ENCODE assay signal across 9 mouse cellular contexts in genomic region chr2:168726007-168726406, GRCm38 (mm10). TPM values are rescaled to one million over a fixed set of nuclear protein-coding genes. Genes with fewer than 3 reads are reported as not detected.
DNase-seq lines count a peak whose midpoint lies in the region; ATAC-seq and TF ChIP-seq lines count a peak whose summit lies in the region.
"Had no signal": no experiment of that assay in that cellular context is flagged by ENCODE, and none has a peak within 500 bp of the region (broad histone marks: within the 10 kb centered on the region; RNA-seq: fewer than 3 reads in every experiment).

No protein-coding gene starts in this region.

- no peak for TF ChIP-seq CTCF in brain, embryonic 14.5 days (IDR thresholded peaks at IDR 0.05; ENCODE audit: borderline replicate concordance, extremely low read depth, insufficient read depth, insufficient read length)

- peaks cover 29% of the 10 kb centered on the region for H3K4me1 ChIP-seq in hindbrain, embryonic 10.5 days (replicated peaks)
- H3K4me1 ChIP-seq in midbrain, embryonic 14.5 days (ENCODE audit: control insufficient read depth, insufficient read depth, low read length), result peaks cover 19% of the 10 kb centered on the region

- peak; percentile 45 to 56 for DNase-seq in cerebellum, postnatal 10 days
- no peak for DNase-seq in cerebellum, adult 11-12 months
- peak; percentile 88 for DNase-seq in brain, embryonic 14.5 days (ENCODE audit: low read depth)
- peak; percentile 77 for DNase-seq in hindbrain, embryonic 10.5 days (ENCODE audit: low spot score)
- DNase-seq in kidney, postnatal 4 days, result peak; percentile 74 to 86
- DNase-seq in midbrain, embryonic 14.5 days, result peak; percentile 80
- no peak for DNase-seq in T-cell, adult 2 months (ENCODE audit: low spot score)
- DNase-seq in urinary bladder, adult 18-20 months (ENCODE audit: low spot score in 2 of 2), result no peak

- no peak overlapping the region for H3K4me2 ChIP-seq in midbrain, embryonic 14.5 days (ENCODE audit: low read length)

- no peaks in the 10 kb centered on the region for H3K27me3 ChIP-seq in hindbrain, embryonic 10.5 days (ENCODE audit: insufficient read depth, poor library complexity, severe bottlenecking)
- H3K27me3 ChIP-seq in midbrain, embryonic 14.5 days (ENCODE audit: control insufficient read depth, insufficient read depth, low read length), result no peaks in the 10 kb centered on the region

- no peak for TF ChIP-seq POLR2A in brain, embryonic 14.5 days (IDR thresholded peaks at IDR 0.05; ENCODE audit: borderline replicate concordance, extremely low read depth, insufficient read depth, insufficient read length, poor library complexity, severe bottlenecking)

- ATAC-seq in midbrain, embryonic 14.5 days (ENCODE audit: low FRiP score, low TSS enrichment), result peak; percentile 79; the same call in 1 of the 2 replicates

- no peaks in the 10 kb centered on the region for H3K36me3 ChIP-seq in hindbrain, embryonic 10.5 days
- 0 out of 2 replicates have a peak, but pooled peaks cover 2% of the 10 kb centered on the region for H3K36me3 ChIP-seq in midbrain, embryonic 14.5 days (ENCODE audit: control insufficient read depth, insufficient read depth, low read length)

- no peak overlapping the region; the same call in 1 of the 2 replicates for H3K27ac ChIP-seq in hindbrain, embryonic 10.5 days
- H3K27ac ChIP-seq in midbrain, embryonic 14.5 days (replicated peaks; ENCODE audit: low read depth, low read length), result peak overlapping the region; percentile 21; the same call in 1 of the 2 replicates

- H3K4me3 ChIP-seq in hindbrain, embryonic 10.5 days, result no peak overlapping the region
- no peak overlapping the region for H3K4me3 ChIP-seq in midbrain, embryonic 14.5 days (replicated peaks; ENCODE audit: low read depth, low read length)

- 44% methylated on average over 6 of the region's 6 CpGs for WGBS in hindbrain, embryonic 10.5 days
- 35% methylated on average over 6 of the region's 6 CpGs for WGBS in midbrain, embryonic 14.5 days

- no peak overlapping the region for H3K9ac ChIP-seq in midbrain, embryonic 14.5 days (replicated peaks; ENCODE audit: low read length)

- no peaks in the 10 kb centered on the region for H3K9me3 ChIP-seq in hindbrain, embryonic 10.5 days
- no peaks in the 10 kb centered on the region for H3K9me3 ChIP-seq in midbrain, embryonic 14.5 days (ENCODE audit: control insufficient read depth, low read length)

RNA-seq across cellular contexts. Expression of gene Atp9a, which starts 16.2 kb away (rescaled TPM):
- 197 and 302 TPM in 2 replicates for polyA plus RNA-seq in brain, embryonic 14.5 days (2012; rRNA removed)
- polyA plus RNA-seq in hindbrain, embryonic 10.5 days (2016; fragmentation: Nextera tagmentation; extraction: Ambion mirVana), result 14.6 and 20.1 TPM in 2 replicates
- polyA plus RNA-seq in midbrain, embryonic 14.5 days (2014; fragmentation: Nextera tagmentation; extraction: Ambion mirVana), result 79.7 and 85.9 TPM in 2 replicates

RNA-seq across cellular contexts. Expression of gene Sall4, which starts 41.7 kb away (rescaled TPM):
- 1.0 and 1.2 TPM in 2 replicates for polyA plus RNA-seq in brain, embryonic 14.5 days (2012; rRNA removed)
- 19.0 and 44.4 TPM in 2 replicates for polyA plus RNA-seq in hindbrain, embryonic 10.5 days (2016; fragmentation: Nextera tagmentation; extraction: Ambion mirVana)
- 1.8 and 2.6 TPM in 2 replicates for polyA plus RNA-seq in midbrain, embryonic 14.5 days (2014; fragmentation: Nextera tagmentation; extraction: Ambion mirVana)
- polyA plus RNA-seq: spleen, adult 2 months had no signal

Comparison
In these comparisons a context has a peak if more than half of its experiments do, and no peak if none do; other contexts are left out.
1. DNase-seq: peak in cerebellum, postnatal 10 days (2 of 2), brain, embryonic 14.5 days (single experiment), hindbrain, embryonic 10.5 days (single experiment), kidney, postnatal 4 days (2 of 2) and midbrain, embryonic 14.5 days (single experiment); none in cerebellum, adult 11-12 months (single experiment), T-cell, adult 2 months (single experiment) and urinary bladder, adult 18-20 months (0 of 2).